Mouse (Mus musculus) brain, adult 2 months (tissue): ENCODE results near the gene Foxi2.
A peak's percentile ranks its signal among the peaks of the same experiment; 100 is the strongest.

Source experiments
- DNase-seq: peaks from one replicate; pipeline ENCODE4 v3.0.0; 2011; ENCODE audit warnings: low read depth, low spot score

Foxi2 gene

GRCm38 (mm10) chr7:135410237-135410965, at the start of gene Foxi2:
Gene Foxi2, plus strand, starts transcription at chr7:135410308.
- peak; percentile 12 for DNase-seq

- no peak for DNase-seq
These were observed 45.5 kb upstream of the Foxi2 start for GRCm38 (mm10) chr7:135364606-135365005.

GRCm38 (mm10) chr7:135376048-135376447, 34.1 kb upstream of the Foxi2 start:
- no peak for DNase-seq

DNA sequence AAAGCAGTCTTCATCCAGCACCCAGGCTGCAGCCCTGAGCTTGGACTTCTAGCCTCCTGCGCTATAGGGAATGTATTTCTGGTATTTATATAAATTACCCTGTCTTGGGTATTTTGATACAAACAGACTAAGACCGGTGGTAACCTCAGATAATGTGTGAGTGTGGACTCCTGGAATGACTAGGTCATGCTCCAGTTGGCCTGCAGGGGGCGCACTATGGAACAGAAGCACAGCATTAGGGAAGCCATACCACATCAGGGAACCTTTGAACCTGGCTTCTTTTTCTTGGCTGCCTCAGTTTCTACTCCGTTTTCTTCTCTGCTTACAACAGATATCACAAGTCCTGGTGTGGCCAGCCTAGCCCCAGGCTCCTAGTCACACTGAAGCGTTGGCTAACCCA, 33.2 kb upstream of the Foxi2 start:
- no peak for DNase-seq

- DNase-seq, result no peak
These were observed 31.8 kb upstream of the Foxi2 start for GRCm38 (mm10) chr7:135378331-135378730.

- peak; percentile 27 for DNase-seq
These were observed 21.1 kb upstream of the Foxi2 start for GRCm38 (mm10) chr7:135389039-135389438.

DNA sequence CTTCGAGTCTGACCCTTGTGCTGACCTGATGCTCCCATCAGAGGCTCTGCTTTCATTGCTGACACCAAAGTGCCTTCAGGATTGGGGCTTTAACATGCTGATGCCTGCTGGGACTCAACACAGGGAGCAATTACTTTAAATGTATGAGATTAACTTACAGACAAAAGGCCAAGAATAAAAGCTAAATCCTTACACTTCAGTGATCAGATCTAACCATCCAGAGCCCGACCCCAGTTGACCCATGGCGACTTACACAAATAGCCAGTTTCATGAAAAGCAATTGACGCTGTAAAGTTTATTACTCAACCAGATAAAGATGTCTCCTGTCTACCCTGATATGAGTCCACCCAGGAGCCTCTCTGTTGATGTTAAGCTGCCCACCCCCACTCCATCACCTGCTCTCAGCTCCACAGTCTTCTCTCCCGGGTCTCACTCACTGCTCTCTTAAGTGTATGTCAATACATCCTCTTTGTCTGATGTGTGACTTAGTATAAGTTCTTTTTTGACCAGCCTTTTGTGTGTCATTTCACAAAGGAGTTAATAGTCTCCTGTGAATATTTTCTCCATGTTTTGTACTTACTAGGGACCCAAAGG, 17.1 kb upstream of the Foxi2 start:
- DNase-seq, result no peak

GRCm38 (mm10) chr7:135394436-135394835, 15.7 kb upstream of the Foxi2 start:
- no peak for DNase-seq

- DNase-seq, result no peak
These were observed 14.9 kb upstream of the Foxi2 start for GRCm38 (mm10) chr7:135395242-135395641.

DNA sequence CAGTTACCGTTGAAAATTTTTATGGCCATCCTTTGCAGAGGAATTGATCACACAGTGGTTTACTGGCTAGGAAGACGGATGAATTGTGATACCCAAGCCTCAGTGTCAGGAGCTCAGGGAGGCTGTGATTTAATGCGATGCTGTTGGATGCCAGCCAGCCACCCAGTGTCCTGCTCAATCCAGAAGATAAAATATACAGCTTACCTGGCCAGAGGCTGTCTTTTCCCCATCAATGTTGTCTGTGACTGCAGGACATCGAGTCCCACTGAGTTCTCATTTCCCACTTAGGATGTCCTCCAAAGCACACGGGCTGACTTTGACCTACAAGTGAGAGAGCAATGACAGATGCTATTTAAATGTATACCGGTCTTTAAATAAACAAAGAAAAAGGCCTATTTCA, 13.0 kb upstream of the Foxi2 start:
- no peak for DNase-seq

DNA sequence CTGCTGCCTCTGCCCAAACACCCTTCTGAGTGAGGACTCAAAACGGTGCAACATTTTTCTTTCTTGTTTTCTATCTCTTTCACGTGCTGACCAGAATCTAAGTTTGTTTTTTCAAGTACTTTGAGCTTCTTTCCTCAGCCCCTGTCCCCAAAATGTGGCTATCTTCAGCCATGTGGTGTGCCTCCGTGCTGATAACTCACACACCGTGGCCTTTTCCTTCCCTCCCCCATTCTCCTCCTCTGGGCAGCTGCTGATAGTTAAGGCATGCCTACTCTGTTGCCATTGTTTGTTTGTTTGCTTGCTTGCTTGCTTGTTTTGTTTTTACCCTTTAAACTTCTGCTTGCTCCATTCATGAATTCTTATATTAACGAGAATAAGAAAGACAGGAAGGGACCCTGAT, 12.2 kb upstream of the Foxi2 start:
- no peak for DNase-seq

DNA sequence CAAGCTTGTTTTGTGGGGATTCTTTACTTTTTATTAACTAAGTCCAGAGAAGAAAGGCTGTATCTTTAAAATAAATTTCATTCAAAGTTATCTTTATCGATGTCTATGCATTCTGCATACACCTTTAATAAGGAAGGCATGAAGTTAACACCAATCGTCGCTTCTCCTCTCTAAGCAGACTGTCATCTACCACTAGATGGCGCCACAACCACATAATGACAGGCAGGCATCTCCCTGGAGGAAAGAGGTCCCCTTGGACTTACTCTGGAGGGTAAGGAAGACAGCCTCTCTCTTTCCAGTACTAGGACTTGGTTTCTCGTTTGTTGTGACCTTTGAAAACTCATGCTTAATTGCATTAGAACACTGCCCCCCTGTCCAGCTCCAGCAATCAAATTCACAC, 6.7 kb upstream of the Foxi2 start:
- peak; percentile 89 for DNase-seq

DNA sequence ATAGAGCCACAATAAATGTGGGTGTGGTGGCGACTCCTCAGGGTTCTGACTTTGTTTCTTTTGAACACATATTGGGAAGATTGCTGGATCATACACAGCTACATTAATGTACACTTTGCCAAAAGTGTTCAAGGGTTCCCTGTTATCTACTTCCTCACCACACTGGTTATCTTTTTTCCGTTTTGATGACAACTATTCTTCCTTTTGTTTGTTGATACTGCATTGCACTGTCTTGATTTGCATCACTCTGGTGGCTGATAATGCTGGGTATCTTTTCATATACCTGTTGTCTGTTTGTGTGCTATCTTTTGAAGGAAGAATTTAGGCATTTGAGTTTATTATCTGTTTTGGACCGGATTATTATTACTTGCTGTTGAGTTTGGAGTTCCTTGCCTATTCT, 3.3 kb upstream of the Foxi2 start:
- DNase-seq, result no peak

DNA sequence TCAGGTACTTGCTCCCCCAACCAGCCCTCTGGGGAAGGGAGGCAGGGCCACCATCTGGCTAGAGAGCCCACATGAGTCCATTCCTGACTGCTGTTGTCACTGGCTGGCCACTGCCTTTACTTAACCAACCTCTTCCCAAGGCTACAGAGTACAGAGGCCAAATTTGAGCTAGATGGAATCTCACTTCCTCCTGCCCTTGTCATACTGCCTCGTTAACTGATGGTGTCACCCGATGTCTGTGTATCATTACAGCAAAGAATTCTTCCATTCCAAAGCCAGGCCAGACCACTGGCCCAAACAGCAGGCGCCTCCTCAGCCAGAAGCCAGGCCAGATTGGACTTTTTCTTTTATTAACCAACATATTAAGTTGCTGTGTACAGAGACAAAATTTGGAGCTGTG, 1.6 kb upstream of the Foxi2 start:
- DNase-seq, result peak; percentile 10

DNA sequence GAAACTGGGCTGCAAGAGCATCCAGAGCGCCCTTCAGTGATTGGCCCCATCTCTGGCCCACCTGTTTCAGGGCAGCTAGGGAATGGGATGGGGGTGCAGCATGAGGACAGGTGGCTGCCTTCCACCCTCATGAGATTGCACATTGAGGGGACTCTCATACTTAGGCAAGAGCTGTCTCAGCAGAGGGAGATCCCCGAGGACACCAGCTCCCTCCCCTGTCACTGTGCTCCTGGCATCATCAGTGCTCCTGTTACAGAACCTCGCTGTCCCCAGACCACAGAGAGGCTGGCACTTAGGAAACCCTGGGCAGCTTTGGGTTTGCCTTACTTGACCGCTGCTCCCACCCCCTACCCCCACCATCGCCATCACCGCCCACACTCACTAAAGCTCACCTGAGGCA, 2.2 kb downstream of the Foxi2 start:
- DNase-seq, result no peak

DNA sequence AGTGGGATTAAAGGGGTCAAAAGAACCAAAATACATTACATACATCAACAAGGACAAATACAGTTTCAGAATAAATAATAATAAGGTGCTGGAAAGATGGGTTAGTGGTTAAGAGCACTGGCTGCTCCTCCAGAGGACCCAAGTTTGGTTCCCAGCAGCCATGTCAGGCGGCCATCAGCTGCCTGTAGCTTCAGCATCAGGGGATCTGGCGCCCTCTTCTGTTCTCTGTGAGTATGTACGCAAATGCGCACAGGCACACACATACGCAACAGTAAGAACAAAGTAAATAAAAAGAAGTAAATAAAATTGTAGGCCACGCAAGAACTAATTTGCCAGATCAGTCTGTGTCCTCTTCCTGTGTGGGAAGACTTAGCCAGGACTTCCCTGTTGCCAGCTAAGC, 18.7 kb downstream of the Foxi2 start:
- no peak for DNase-seq

- DNase-seq, result peak; percentile 65
These were observed 20.8 kb downstream of the Foxi2 start for GRCm38 (mm10) chr7:135430903-135431302.

GRCm38 (mm10) chr7:135443903-135444302, 33.8 kb downstream of the Foxi2 start:
- no peak for DNase-seq

DNA sequence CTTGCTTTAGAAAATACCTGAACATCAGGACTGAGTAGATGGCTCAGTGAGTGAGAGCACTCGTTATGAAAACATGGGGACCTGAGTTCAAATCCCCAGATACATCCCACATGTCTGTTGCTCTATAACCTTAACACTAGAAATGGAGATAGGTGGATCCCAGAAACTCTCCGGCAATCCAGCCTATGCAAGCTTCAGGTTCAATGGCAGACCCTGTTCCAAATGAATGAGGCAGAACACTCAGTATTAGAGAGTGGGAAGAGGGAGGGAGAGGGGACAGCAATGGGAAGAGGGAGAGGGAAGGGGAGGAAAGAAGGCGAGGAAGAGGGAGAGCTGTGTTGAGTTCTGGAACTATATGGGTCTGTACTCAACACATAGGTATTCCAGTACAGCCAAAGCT, 41.2 kb downstream of the Foxi2 start:
- no peak for DNase-seq

DNA sequence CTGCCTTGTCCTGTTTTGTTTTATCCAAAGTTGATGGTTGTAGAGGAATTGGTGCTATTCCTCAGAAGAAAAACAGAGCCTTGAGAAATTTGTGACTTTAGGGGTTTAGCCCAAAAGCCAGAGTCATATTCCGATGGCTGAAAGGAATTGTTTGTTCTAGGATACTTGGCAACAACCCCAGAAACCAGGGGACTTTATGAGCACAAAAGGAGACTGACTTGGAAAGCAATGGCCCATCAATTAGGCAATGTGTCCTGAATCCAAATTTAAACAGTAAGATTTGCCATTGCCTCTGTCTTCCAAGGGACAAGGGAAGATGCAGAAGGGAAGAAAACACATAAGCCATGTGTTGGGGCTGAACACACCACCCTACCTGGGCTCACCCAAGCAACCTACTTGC, 42.3 kb downstream of the Foxi2 start:
- DNase-seq, result peak; percentile 32

DNA sequence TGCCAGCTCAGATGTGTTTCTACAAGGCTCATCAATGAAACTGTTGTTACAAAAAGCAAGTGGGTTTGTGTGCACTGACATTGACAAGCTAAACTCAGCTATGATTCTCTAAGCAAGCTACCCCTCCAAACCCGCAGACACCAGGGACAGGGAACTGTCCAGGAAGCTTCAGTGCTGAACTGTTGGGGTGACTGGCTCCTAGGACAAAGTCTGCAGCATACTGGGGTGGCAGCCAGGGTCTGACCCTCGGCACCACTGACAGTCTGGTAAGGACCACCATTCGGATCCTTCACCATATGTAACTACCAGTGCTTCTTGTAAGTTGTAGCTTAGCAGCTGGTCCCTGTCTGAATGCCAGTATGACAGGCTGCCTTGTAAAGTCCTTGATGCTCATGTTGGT, 43.6 kb downstream of the Foxi2 start:
- DNase-seq, result no peak
